Mouse (Mus musculus) embryo, embryonic 10.5 days (tissue): ENCODE measurements around the gene Iffo2.

Source experiments
- DNase-seq: peaks from one replicate; pipeline ENCODE4 v3.0.0-alpha.2; 2015; ENCODE audit warnings: low spot score

The Iffo2 gene

GRCm38 (mm10) chr4:139535127-139535695, 4.9 kb downstream of the Iffo2 start:
- DNase-seq = peak; percentile 71

GRCm38 (mm10) chr4:139535719-139536118, 5.4 kb downstream of the Iffo2 start:
- DNase-seq = no peak

GRCm38 (mm10) chr4:139536706-139537105, 6.4 kb downstream of the Iffo2 start:
- no peak for DNase-seq

- DNase-seq = no peak
Observed at GRCm38 (mm10) chr4:139540784-139541183, 10.4 kb downstream of the Iffo2 start.

- DNase-seq = peak; percentile 22
Observed at GRCm38 (mm10) chr4:139545791-139546190, 15.4 kb downstream of the Iffo2 start.

- no peak for DNase-seq
Observed at GRCm38 (mm10) chr4:139549448-139549847, 19.1 kb downstream of the Iffo2 start.

- DNase-seq = no peak
Observed at GRCm38 (mm10) chr4:139555235-139555634, 24.9 kb downstream of the Iffo2 start.

GRCm38 (mm10) chr4:139555951-139556350, 25.6 kb downstream of the Iffo2 start:
- peak; percentile 21 for DNase-seq

GRCm38 (mm10) chr4:139568361-139568760, 38.0 kb downstream of the Iffo2 start:
- DNase-seq = no peak

- DNase-seq = no peak
Observed at GRCm38 (mm10) chr4:139570756-139571155, 40.4 kb downstream of the Iffo2 start.

- DNase-seq = no peak
Observed at GRCm38 (mm10) chr4:139572928-139573512, 42.7 kb downstream of the Iffo2 start.

GRCm38 (mm10) chr4:139574156-139574798, 43.9 kb downstream of the Iffo2 start:
- DNase-seq = peak; percentile 100

- peak; percentile 58 for DNase-seq
Observed at GRCm38 (mm10) chr4:139574799-139575672, 44.7 kb downstream of the Iffo2 start.

- peak; percentile 43 for DNase-seq
Observed at GRCm38 (mm10) chr4:139575673-139576003, 45.3 kb downstream of the Iffo2 start.

- DNase-seq = peak; percentile 60
Observed at GRCm38 (mm10) chr4:139576251-139576880, 46.0 kb downstream of the Iffo2 start.

GRCm38 (mm10) chr4:139577006-139577405, 46.7 kb downstream of the Iffo2 start:
- DNase-seq = no peak

- DNase-seq = no peak
Observed at GRCm38 (mm10) chr4:139578389-139578788, 48.0 kb downstream of the Iffo2 start.

GRCm38 (mm10) chr4:139579003-139579402, 48.7 kb downstream of the Iffo2 start:
- no peak for DNase-seq

GRCm38 (mm10) chr4:139579466-139579865, 49.1 kb downstream of the Iffo2 start:
- no peak for DNase-seq

- DNase-seq = peak; percentile 76
Observed at GRCm38 (mm10) chr4:139580663-139581336, 50.5 kb downstream of the Iffo2 start.

- no peak for DNase-seq
Observed at GRCm38 (mm10) chr4:139581427-139582051, 51.2 kb downstream of the Iffo2 start.
